Mouse (Mus musculus): ENCODE measurements around the gene 2410137M14Rik.

Gene 2410137M14Rik

GRCm38 (mm10) chr17:36981221-36981813 is at the start of gene 2410137M14Rik:
TSS of gene 2410137M14Rik (minus strand) at chr17:36981237.
- 7% methylated on average over 18 of the region's 18 CpGs for WGBS

DNA sequence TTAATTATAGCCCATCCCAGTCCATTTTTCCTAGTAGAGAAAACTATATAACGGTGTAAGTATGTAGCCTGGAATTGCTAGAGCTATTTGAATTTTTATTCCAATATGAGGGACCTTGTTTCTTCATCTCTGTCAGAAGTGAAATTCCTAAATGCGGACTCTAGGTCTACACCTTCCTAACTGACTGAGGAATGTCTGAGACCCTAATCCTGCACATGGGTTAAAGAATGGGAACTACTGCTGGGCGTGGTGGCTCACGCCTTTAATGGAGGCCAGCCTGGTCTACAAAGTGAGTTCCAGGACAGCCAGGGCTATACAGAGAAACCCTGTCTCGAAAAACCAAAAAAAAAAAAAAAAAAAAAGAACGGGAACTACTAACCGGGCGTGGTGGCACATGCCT is 48.1 kb upstream of the 2410137M14Rik start:
- 56% methylated on average over 8 of the region's 8 CpGs for WGBS

DNA sequence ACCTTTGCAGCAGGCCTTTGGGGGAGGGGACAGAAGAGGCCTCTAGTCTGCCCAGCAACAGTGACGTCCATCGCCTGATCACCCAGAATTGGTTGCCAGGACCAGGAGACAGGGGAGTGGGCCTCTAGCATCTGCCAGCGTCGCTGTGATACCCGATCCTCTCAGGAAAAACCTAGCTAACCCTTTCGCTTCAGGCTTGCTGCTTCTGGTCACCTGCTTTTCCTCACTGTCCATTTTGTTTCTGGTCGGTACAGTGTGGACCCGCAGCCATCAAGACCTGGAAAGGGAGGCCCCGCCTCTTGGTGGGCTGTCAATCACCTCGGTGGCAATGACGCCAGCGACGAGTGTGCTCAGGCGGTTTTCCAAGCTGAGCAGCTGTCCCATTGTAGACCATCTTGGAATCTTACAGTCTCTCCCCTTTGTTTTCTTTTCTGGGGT is 47.7 kb upstream of the 2410137M14Rik start:
- under 1% methylated on average over 14 of the region's 14 CpGs for WGBS

- WGBS, result 9% methylated on average over 10 of the region's 10 CpGs
Observed at GRCm38 (mm10) chr17:37028212-37028611, 47.2 kb upstream of the 2410137M14Rik start.

- 96% methylated on average over 4 of the region's 4 CpGs for WGBS
Observed at GRCm38 (mm10) chr17:37027486-37027885, 46.4 kb upstream of the 2410137M14Rik start.

DNA sequence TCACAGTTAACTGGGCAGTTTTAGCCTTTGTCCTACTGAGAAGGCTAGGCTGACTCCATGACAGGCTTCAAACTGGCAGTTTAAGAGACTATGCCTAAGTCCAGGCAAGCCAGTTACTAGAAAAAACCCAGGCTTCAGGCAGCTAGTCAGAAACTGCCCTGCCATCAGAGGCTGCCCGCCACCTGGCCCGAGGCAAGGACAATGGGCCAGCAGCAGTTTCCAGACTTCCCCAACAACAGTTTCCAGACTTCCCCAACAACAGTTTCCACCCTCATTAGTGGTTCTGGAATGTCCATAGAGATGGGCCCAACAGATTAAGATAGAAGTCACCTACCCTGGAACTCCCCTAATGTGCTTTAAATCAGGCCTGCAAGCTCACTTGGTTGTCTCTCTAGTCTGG is 45.4 kb upstream of the 2410137M14Rik start:
- WGBS, result 71% methylated on average over 2 of the region's 2 CpGs

DNA sequence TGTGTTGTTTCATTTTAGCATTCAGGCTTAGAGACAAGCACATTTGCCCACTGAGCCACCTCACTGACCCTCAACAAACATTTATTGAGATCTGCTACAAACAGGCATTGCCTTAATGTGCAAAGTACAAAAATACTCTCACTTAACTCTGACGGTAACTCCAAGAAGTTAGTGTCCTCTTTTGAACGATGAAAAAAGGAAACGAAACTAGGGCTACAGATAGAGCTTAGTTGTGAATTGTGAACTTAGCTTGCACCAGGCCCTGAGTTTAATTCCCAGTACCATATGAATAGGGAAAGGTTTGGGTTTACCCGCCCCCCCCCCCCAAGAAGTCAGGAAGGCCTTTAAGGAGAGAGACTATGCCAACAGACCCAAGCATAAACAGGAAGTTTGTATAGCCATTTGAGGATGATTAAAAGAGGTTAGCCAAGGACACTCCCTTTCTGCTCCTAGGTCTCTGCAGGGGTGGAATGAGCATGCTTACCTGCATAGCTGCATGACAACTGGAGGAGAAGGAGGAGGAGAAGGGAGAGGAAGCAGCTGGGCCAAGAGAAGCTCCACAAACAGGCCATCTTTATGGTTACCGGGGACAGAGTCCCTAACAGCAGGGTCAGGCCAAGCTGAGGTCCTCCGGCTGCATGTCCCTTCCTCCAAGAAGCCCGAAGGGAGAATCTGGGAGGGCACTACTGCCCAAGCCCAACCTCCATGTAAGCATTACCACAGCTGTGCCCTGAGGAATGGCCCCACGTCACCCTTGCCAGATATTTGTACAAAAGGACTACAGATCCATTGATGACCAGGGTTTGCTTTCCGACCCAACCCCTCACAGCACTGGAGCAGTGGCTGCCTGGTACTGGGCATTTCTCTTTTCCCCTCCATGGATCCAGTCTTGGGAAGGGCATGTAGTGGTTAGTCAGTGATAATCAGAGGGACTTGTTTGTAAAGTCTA is 41.9 kb upstream of the 2410137M14Rik start, which contains the start of gene Mog:
TSS of gene Mog (minus strand) at position 771 of the 949 bp plus-strand sequence.
- WGBS, result 67% methylated on average over 9 of the region's 9 CpGs

DNA sequence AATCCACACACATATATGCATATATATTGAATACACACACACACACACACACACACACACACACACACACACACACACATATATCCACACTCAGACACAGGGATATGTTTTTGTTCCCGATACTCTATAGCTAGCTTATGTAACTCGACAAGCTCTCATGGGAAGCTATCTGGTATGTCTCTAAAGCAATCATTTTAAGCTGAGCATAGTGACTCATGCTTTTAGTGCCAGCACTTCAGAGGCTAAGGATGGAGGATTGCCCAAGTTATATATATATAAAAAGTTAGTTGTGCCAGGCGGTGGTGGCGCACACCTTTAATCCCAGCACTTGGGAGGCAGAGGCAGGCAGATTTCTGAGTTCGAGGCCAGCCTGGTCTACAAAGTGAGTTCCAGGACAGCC is 38.2 kb upstream of the 2410137M14Rik start:
- 35% methylated on average over 5 of the region's 5 CpGs for WGBS

DNA sequence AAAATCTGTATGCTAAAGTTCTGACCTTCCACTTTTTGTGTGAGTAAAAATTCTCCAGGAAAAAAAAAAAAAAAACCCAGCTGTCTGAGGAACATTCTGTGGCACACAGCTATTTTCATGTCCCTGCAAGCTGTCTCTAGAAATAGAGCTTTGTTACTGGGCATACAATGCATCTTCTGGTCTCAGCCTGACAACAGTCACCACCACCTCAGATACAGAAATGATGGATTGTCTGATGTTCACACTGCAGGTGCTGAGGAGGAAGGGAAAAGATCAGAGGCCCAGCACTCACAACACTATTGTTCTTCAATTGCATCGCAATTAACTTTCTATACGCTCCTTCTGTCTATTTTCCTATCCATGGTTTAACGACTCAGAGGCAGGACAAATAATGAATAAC is 37.3 kb upstream of the 2410137M14Rik start:
- 34% methylated on average over 3 of the region's 3 CpGs for WGBS

- WGBS, result 81% methylated on average over 5 of the region's 5 CpGs
Observed at GRCm38 (mm10) chr17:37012141-37012540, 31.1 kb upstream of the 2410137M14Rik start.

DNA sequence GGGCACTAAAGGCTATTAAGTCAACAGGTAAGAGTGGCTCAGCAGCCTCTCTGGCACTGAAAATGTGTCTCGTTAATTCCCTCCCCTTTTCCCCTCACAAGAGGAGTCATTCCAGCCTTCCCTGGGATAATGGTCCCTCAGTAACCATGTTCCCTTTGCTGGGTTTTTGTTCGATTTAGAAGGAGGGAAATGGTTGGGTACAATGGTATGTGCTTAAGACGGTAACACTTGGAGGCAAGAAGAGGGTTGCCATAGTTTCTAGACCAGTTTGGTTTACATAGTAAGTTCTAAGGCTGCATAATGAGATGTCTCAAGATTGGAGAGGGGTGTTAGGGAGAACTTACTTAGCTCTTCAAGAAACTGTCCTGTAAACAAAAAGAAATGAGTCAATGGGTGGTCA is 30.7 kb upstream of the 2410137M14Rik start:
- 66% methylated on average over 3 of the region's 3 CpGs for WGBS

GRCm38 (mm10) chr17:37009460-37010042 is 28.5 kb upstream of the 2410137M14Rik start:
- WGBS, result 93% methylated on average over 17 of the region's 17 CpGs

GRCm38 (mm10) chr17:37008161-37008560 is 27.1 kb upstream of the 2410137M14Rik start:
- WGBS, result 87% methylated on average over 6 of the region's 6 CpGs

GRCm38 (mm10) chr17:37003366-37003765 is 22.3 kb upstream of the 2410137M14Rik start:
- WGBS, result 34% methylated on average over 4 of the region's 4 CpGs

DNA sequence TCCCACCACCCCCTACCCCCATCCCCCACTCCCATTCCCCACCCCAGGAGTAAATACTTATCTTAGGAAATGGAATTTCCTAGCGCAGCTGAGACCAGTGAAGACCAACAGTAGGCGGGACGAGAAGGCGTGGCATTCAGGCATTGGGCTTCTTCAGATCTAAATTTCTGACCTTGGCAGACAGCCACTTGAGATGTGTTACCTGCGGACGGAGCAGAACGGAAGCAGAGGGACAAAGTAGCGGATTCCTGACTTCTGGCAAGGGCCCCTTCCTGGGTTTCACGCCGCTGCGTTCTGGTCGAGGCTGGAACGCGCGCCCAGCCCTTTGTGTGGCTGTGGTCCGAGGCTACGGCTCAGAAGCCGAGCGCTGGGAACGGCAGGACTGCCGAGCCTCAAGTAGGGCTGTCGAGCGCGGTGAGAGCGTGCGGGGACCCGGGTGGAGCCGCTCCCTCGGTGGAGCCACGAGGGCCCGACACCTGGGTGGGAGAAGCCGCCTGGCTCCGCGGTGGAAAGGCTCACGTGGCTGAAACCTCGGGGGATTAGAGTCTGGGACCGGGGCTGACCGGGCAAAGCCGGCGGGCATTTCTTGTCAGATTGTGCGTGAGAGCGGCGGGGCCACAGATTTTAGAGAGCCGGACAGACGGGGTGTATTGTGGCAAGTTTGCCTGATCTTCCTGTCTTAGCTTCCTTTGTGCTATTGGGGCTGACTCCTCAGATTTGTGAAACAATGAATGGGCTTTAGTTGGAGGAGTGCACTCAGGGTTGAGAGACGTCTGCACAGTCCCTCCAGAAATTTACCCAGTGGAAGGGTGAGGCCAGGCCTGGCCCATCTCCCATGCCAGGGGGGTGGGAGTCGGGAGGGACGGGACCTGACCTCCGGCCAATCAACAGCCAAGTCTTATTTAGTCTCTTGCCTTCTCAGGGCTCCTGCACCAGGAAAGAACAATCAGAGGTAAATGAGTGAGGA is 21.6 kb upstream of the 2410137M14Rik start:
- 1% methylated on average over 49 of the region's 49 CpGs for WGBS

DNA sequence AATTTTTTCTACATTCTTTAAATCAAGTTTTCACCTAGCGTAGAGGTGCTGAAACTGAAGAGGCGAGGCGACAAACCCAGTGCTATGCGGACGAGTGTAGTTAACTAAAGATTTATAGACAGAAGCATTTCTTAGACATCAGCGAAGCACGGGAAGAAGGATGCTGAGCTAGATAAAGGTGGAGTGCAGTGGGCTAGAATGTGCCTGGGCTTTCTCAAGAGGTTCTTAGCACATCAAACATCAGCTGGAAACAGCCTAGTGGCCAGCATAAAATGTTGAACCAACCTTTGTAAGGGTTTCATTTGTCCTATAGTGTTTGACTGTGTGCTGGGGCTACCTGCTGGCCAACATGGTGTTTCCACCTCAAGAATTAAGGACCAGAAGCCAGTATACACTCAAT is 19.8 kb upstream of the 2410137M14Rik start, which contains the start of gene Zfp57:
TSS of gene Zfp57 (plus strand) at position 301 of the 400 bp plus-strand sequence.
- WGBS, result 90% methylated on average over 7 of the region's 7 CpGs

- 79% methylated on average over 2 of the region's 2 CpGs for WGBS
Observed at GRCm38 (mm10) chr17:36998477-36998876, 17.4 kb upstream of the 2410137M14Rik start.

- 34% methylated on average over 7 of the region's 7 CpGs for WGBS
Observed at GRCm38 (mm10) chr17:36997033-36997735, 16.1 kb upstream of the 2410137M14Rik start.

- 49% methylated on average over 3 of the region's 3 CpGs for WGBS
Observed at GRCm38 (mm10) chr17:36995448-36995847, 14.4 kb upstream of the 2410137M14Rik start.

- 77% methylated on average over 2 of the region's 2 CpGs for WGBS
Observed at GRCm38 (mm10) chr17:36994528-36994927, 13.5 kb upstream of the 2410137M14Rik start.

All from cerebral cortex, adult 2 months (tissue).